Mouse (Mus musculus) MEL (cell line): ENCODE results near the gene Olfr1368.

Experiments
- CHD2 ChIP-seq: IDR thresholded peaks from 2 replicates; pipeline ENCODE4 v1.6.1; 2011; ENCODE audit warnings: low read length, improper control_type of control experiment
- CTCF ChIP-seq, 3 experiments: IDR thresholded peaks in 2 of 3; conservative IDR thresholded peaks in 1 of 3; 2 replicates each; pipeline ENCODE4 v1.5.1; 2011 to 2012; ENCODE audit warnings: low read length in 3 of 3, low read depth in 2 of 3, mild to moderate bottlenecking in 2 of 3, improper control_type of control experiment in 1 of 3, inconsistent platforms in 1 of 3, mixed read lengths in 1 of 3, moderate library complexity in 1 of 3; ENCODE audit not compliant: control insufficient read depth in 1 of 3, insufficient read depth in 1 of 3, poor library complexity in 1 of 3, severe bottlenecking in 1 of 3
- TCF12 ChIP-seq: IDR thresholded peaks from 2 replicates; pipeline ENCODE4 v1.6.1; 2014; ENCODE audit warnings: low read depth, mild to moderate bottlenecking, inconsistent platforms, low read length, improper control_type of control experiment, moderate library complexity

- TF ChIP-seq CTCF (IDR thresholded peaks at IDR 0.05 in 2 of 3, conservative IDR thresholded peaks at IDR 0.05 in 1 of 3; ENCODE audit: control insufficient read depth in 1 of 3, insufficient read depth in 1 of 3, low read depth in 2 of 3, low read length in 3 of 3, poor library complexity in 1 of 3, severe bottlenecking in 1 of 3) (no peak), CHD2 (no peak), TCF12 (no peak)
Observed at GRCm38 (mm10) chr13:21171156-21171530, 25.5 kb upstream of the Olfr1368 start.
